Mouse (Mus musculus) frontal cortex, postnatal 14 days (tissue): Measurements from ENCODE around the gene Moxd1.
"Not testable (repeated sequence)": the region's sequence is repeated elsewhere in the genome, so short reads cannot be mapped to it uniquely, and the experiment has no call there.

Experiments used
- DNase-seq, 2 experiments: peaks; one replicate each; pipeline ENCODE4 v3.0.0; 2022; ENCODE audit warnings: low spot score in 2 of 2

Gene Moxd1

DNA sequence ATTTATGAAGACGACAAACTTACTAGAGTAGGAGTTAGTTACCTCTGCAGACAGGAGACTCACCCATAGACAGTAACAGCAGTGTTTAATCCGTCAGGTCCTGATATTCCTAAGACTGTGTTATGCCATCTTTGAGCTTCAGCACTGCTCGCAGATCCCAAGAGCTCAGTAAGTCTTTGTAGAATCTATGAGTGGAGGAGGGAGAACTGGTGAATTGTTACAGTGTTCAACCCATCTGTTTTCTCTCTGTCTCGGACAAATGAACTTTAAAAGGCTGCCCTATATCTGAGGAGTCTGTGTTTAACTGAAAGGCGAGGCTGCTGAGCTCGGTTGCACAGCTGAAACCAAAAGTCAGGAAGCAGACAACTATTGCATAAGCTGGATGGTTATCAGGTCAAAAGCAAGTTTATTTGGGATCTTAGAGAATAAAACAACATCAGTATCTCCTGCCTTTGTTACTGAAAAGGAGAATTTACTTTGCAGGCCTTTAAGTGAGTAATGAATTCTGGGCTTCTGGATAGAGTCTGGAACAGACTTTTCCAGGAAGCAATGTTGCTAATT lies 47.8 kb downstream of the Moxd1 start:
- no peak for DNase-seq

DNA sequence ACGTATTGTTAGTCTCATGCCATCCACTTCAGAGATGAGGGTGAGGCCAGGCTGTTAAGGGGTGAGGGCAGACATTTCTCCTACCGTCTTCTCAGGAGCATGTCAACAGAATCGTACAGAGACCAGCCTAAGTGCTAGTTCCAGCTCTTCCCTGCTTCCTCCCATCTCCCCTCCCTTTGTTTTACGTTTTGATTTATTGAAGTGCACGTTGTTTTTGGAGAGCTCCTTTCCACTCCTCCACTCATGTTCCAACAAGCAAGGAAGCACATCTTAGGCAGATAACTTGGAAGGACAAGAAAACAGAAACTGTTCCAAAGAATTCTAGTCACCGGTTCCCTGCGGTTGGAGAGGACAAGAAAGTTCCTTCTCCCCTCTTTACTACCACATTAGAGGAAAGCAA lies 52.9 kb downstream of the Moxd1 start:
- no peak for DNase-seq

DNA sequence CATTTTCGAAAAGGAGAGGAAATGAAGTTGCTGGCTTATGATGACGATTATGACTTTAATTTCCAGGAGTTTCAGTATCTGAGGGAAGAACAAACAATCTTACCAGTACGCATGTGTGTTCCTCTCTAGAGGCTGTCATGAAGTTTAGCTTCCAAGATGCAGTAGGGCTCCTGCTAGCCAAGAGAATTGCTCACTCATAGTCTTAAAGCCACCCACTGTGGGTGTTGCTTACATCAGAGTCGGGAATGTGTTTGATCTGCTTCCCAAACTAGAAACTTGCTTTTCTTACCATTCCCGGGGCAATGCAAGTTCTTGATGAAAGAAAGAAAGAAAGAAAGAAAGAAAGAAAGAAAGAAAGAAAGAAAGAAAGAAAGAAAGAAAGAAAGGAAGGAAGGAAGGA lies 59.3 kb downstream of the Moxd1 start:
- no peak for DNase-seq

DNA sequence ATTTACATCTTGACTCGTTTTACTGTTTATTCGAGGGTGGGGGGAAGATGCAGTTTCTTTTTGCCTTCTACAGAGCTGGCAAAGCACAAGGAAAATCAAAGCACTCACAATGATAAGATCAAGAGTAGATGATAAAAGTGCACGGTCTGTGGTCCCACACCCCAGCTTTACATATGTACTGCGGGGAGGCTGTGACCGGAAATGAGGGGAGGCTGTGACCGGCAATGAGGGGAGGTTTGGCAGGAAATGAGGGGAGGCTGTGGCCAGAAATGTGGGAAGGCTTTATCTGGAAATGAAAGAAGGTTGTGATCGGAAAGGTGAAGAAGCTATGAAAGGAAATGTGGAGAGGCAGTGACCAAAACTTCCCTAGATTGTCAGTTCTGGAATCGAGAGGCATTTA lies 68.3 kb downstream of the Moxd1 start:
- no peak for DNase-seq

DNA sequence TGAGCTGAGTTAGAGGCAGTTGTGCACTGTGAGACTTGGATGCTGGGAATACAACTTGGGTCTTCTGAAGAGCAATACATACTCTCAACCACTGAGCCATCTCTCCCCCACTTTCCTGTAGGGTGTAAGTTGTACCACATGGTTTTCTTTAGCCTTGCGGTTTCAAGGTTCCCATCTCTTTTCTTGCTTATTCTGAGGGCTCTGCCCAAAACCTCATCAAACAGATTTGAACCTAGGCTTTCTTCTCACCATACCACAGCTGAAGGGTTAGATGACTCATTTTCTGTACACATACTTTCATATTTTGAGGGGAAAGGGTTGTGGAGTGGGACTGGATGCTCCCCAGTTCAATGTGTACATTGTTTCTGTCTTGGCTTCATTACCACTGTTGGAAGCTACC lies 69.4 kb downstream of the Moxd1 start:
- no peak for DNase-seq

DNA sequence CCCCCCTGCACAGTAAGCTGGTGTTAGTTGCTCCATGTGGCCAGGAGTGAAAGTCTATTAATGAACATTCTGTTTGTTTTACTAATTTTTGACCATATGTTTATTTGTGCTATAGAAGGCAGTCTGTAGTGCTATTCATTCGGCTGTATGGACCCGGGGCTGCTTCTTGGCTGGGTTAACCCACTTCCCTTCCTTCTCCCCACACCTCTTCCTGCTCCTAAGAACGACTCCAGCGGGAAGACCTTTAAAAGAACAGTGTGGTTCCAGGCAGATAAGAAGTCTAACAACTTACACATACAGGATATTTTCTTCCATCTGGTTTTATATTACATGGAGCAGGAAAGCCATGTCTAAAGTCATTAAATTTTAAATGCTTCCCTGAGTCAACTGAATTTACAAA lies 73.3 kb downstream of the Moxd1 start:
- DNase-seq = no peak

DNA sequence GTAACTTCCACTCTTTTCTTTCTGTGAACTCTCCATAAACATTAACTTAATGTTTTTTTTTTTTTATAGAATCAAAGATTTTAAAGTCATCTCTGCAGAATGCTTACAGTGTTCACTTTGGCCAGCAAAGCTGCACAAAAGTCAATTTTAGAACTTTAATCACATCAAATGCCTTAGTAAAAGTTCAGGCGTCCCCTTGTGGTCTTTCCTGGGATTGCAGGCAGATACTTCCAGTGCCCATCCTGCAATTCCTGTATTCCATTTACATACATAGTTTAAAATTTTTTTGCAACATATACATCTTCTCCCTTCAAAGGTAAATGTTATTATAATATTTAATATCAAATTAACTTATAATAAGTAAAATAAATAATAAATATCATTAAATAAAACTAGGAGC lies 74.5 kb downstream of the Moxd1 start:
- DNase-seq = peak in 1 of 2 experiments; percentile 43

DNA sequence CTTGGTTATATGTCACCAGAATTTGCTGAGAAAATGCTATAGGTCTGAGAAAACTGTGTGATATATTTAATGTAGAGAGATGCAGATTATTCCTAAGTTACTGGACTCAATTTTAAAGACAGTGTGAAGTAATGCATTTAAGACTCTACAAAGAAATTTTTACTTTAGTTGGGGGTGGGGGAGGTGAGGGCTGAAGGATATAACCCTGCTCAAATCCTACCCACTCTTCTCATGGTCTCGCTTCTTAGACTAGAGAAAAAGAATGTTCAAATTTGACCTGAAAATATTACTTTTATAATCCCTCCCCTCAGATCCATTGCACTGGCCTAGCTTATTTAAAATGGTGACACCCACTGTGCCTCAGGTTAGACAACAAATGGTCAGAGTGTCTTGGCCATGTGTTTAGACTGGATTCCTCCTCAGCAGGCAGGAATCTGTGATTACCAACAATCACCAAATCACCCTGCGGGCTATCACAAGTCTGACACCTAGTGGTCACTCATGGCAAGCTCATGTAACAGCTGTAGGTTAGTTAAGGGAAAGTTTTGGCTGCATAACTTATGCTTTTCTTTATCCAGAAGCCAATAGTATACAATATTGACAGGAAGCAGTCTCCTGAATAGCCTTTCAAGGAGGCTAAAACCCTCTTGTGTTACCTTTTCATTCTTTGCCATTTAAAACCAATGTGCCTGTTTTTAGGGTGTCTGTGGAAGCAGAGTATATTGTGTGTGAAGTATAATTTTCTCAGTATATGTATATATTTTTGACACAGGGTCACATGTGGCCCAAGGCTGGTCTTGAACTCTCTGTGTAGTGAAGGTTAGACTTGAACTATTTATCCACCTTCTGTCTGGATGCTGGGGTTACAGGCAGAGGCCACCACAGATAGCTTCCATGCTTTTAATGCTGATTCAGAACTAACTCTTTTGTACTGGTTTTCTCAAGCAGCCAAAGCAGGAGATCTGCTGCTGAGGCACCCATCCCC lies 75.2 kb downstream of the Moxd1 start:
- peak; percentile 20 to 57 for DNase-seq

DNA sequence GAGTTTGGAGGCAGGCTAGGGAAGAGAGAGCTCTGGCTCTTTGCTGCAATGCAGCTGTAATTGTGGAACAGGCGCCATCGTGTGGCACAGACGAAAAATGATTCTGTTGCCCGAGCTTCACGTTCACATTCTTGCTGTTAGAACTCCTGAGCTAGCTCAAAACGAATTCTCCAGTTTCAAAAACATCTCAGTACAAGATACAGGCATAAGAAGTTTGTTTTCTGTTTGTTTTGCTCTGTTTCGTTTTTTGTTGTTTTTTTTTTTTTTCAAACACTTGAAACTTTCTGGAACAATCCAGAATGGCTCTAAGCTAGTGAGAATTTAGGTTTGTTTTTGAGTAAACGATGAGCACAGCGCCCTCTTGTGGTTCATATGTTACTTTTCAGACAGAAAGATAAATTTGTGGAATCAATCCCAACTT lies 88.9 kb downstream of the Moxd1 start:
- DNase-seq = peak; percentile 36 to 67

DNA sequence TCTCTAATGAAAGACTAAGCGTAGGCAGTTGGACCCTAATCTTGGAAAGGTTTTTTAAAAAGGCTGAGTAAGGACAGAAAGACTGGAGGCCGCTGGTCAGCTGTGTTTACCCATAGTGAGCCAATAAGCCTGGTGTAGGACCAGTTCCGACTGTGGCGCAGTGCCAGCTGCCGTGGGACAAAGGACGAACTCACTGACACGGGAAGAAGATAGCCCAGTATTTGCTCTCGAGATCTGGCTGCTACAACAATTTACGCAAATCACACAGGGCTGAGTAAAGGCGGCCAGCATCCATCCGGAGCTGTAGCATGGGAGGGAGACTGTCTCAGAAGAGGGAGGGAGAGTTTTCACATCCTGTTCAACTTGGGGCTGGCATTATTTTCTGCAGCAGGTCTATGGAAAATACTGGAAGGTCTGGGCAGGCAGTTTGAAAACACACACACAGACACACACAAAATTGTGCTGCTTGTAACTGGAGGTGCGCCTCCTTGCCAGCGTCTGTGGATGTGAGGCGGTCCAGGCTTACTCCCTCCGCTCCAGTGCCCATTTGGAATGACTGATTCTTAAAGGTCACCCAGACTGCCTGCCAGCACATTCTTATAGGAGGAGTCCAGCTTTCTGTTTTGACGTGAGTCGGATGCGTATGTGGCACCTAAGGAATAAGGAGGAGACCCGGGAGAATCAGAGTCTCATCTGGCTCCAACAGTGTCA lies 94.0 kb downstream of the Moxd1 start:
- peak; percentile 31 to 43 for DNase-seq

DNA sequence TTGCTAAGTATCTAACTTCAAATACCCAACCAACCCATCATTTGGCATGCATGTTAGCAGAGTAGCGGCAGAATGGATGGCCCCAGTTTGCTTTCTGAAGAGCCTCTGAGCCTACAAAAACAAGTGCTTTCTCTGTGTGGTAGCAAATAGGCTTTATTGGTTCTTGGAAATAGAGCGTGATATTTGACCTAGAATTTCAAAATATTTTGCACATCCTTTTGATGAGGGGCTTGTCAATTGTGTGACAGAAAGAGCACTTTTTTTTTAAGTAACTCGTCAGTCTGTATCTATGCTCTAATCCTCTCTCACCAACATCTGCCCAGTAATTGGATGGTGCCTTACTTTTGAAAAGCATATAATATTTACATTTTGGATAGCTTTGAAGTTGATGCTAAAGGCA lies 97.0 kb downstream of the Moxd1 start:
- DNase-seq = no peak

DNA sequence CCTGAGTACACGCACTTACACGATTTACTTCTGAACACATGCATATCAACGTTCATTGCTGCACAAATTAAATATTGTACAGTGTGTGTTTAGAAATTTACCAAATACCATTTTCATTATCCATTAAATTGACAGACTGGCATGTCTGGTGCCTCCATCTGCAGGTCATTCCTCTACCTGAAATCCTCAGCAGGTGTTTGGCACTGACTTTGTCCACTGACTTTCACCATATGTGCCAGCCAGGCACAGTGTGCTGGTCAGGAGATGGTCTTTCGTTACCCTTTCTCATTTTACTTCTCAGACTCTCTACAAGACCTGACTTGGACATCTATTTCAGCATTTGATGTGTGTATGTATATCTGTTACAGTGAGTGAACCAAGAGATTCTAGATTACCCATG lies 99.7 kb downstream of the Moxd1 start:
- no peak for DNase-seq

DNA sequence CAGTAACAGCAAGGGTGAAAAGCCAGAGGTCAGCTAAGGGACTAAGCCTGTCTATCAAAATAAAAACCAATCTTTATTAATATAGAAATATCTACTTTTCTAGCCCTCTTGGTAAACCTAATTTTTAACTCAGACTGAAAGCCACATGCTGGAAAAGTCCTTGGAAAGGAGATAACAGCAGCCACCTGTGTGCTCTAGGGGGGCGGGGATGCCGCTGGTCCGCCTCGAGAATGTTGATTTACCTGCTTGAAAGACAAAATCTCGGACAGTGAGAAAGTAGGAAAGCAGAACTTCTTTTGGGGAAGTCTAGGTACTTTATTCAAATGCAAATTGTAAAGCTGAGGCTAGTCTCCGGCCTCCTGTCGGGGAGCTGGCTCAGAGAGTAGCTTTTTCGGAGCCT lies 103.9 kb downstream of the Moxd1 start:
- not testable (repeated sequence) for DNase-seq

DNA sequence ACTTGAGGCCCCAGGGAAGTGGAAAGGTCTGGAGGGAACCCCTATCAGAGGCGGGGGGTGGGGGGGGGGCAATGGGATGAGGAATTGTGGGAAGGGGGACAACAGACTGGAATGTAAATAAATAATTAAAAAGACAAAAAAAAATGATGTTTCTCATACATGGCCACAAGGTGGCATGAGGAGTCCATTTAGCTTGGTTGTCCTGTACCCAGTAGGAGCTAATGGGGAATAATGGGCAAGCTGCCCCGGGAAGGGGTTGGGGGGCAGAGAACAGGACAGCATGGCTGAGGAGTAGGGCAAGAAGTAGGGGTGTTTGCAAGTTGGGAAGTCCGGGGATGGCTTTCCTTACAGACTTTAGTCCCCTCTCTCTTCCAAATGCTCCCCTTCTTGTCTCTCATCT lies 109.5 kb downstream of the Moxd1 start:
- DNase-seq = no peak

DNA sequence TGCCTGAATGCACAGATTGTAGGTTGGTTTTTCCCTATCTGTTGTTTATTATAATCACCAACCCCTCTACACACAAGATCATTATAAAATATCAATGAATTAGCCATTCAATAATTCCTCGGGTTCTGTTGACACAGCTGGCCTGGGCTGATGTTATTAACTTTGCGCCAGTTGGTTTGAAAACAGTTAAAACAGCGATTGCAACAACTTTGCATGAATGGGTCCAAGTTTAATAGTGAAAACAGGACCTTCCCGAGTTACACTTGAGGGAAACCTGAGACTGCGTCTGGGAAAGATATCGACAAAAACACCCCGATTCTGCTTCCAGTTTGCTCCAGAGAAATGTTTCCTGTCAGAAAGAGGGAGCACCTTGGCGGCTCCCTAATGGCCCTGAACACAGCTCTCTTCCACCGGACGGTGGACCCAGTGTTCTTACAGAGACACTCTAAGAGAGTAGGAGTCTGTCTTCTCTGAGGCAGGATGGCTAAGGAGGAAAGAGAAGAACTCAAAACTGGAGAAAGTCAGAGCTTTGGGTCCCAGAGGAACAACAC lies 116.4 kb downstream of the Moxd1 start:
- no peak for DNase-seq

DNA sequence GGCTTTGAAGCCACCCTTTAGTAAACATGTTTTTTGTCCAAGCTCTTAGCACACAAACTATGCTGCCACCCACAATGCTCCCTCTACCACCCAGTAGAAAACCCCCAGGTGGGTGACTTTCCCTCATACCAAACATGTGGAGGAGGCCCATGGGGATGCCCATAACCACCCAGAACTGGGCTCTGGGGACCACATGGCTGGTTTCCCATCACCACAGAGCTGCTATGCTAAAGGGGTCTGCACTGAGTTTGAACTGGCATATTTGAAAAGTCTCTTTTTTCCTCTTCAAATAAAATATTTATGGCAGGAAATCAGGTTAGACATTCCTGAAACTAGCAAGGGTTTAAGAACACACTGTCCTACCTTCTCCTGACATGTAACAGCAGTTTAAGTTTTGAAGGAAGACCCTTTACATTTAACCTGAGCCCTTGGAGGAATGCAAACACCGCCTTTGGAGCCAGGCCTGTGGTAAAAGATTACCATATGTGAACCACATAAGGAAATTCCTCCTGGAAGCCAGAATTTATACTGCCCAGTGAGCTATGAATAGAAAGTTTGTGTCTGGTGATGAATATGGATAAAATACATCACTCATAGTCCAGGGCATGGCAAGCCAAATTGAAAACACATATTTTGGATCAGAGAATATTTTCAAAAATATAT lies 117.4 kb downstream of the Moxd1 start:
- DNase-seq = no peak

DNA sequence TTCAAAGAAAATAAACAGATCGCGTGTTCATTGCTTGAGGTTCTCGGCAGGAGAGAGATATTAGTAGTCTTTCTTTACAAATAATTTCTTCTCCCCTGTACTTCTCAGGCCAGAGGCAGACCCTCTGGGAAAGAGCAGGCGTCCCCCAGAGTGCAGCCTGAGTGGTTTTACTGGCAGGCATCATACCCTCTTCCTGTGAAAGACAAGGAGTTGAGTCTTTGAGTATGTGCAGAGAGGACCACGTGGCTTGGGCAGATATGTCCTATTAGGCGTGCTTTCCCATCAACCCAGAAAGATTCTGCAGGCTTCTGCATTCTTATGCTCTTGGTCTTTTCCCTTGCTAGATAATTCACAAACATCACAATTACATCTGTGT lies 117.9 kb downstream of the Moxd1 start:
- DNase-seq = no peak

DNA sequence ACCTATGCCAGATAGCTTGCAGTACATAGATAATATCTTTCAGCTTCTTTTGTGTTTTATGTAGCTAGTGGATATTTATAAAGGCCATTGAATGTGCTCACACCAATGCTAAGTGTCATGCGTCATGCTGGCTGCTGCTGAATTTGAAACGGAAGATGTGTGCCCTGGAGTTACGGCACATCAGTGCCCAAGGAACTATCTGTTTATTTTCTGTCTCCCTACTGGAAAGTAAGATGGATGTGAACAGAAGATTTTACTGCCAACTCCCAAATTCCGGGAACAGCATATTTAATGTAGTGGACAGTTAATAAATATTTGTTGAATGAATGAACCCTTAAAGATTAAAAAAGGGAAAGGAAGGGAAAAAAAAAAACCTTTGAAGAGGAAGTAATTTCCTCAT lies 119.8 kb downstream of the Moxd1 start:
- no peak for DNase-seq
